Mouse (Mus musculus): ENCODE measurements around the gene Gpc3. TPM values are rescaled to one million over a fixed set of nuclear protein-coding genes. Genes with fewer than 3 reads are reported as not detected.
"Not testable (repeated sequence)": the region's sequence is repeated elsewhere in the genome, so short reads cannot be mapped to it uniquely, and the experiment has no call there.

Gene Gpc3
- polyA plus RNA-seq, 1 experiment from 2014 or later, result 245 TPM

DNA sequence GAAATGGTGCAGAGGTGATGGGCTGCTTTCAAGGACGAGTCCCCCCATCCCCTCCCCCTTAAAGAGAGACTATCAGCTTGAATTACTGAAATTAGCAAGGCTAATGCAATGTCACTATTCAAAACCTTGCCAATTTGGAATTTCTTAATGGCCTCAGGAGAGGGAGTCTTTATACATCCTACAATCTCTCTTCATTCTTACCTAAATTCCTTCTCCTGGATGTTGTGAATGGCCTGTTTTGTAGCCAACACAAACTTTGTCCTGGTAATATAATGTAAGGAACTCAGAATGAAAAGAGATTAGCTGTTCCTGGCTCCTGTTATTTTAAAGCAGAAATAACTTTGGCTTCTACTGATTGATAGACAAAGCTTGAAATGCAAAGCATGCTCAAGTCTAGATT, 325.0 kb downstream of the Gpc3 start:
- no peaks in the 10 kb centered on the region for H3K36me3 ChIP-seq
- no peak for DNase-seq (ENCODE audit: low spot score)
- 48% methylated on average over 1 of the region's 1 CpGs for WGBS
- H3K9me3 ChIP-seq (replicated peaks), result no peaks in the 10 kb centered on the region
- no peak overlapping the region for H3K4me3 ChIP-seq
- peaks cover 51% of the 10 kb centered on the region for H3K27me3 ChIP-seq (ENCODE audit: low read depth, poor library complexity, severe bottlenecking)
- no peak overlapping the region for H3K27ac ChIP-seq (replicated peaks)
- H3K4me1 ChIP-seq, result peaks cover 5% of the 10 kb centered on the region; the same call in 1 of the 2 replicates

DNA sequence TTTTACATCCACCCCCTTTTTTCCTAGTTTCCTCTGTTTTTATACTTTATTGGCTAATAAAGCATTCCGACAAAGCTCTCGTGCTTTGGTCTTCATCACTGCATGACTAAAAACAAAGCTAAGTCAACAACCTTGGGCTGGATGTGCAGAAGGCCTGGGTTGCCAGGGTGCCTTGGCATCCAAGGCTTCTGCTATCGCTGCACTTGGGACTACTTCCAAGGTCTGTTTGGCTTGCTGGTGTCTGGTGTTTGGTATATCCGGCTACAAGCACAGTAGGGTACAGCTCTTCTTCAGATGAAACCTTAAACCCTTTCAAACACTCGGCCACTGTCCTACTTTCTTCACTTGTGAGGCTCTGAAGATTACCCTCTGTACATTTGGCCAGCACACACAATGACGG, 325.8 kb downstream of the Gpc3 start:
- peaks cover 5% of the 10 kb centered on the region; the same call in 1 of the 2 replicates for H3K4me1 ChIP-seq
- WGBS, result 80% methylated on average over 6 of the region's 6 CpGs

DNA sequence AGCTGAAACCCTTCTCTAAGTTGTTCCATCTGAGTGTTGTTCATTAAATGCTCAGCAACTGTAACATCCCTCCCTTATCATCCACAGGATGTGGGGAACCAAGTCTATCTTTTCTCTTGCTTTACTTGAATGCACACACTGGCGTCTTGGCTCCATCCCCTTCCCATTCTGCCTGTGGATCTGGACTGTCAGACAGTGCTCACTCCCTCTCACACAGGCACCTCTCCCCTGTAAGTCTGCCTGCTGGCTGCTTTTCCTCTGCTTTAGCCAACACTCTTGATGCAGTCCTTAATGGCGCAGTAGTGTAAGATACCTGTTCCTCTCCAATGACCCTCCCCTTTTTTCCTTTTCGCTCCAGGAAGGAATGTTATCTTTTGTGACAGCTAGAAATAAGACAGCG, 331.7 kb downstream of the Gpc3 start:
- 77% methylated on average over 4 of the region's 4 CpGs for WGBS
- H3K27ac ChIP-seq (replicated peaks), result no peak overlapping the region
- peaks cover 35% of the 10 kb centered on the region for H3K27me3 ChIP-seq (ENCODE audit: low read depth, poor library complexity, severe bottlenecking)

More for the DNA sequence above, 325.8 kb downstream of the Gpc3 start:
- H3K27ac ChIP-seq (replicated peaks), result no peak overlapping the region
- peaks cover 58% of the 10 kb centered on the region for H3K27me3 ChIP-seq (ENCODE audit: low read depth, poor library complexity, severe bottlenecking)
- H3K9me3 ChIP-seq (replicated peaks), result no peaks in the 10 kb centered on the region
- no peak for DNase-seq (ENCODE audit: low spot score)
- no peak overlapping the region for H3K4me3 ChIP-seq
- no peaks in the 10 kb centered on the region for H3K36me3 ChIP-seq

DNA sequence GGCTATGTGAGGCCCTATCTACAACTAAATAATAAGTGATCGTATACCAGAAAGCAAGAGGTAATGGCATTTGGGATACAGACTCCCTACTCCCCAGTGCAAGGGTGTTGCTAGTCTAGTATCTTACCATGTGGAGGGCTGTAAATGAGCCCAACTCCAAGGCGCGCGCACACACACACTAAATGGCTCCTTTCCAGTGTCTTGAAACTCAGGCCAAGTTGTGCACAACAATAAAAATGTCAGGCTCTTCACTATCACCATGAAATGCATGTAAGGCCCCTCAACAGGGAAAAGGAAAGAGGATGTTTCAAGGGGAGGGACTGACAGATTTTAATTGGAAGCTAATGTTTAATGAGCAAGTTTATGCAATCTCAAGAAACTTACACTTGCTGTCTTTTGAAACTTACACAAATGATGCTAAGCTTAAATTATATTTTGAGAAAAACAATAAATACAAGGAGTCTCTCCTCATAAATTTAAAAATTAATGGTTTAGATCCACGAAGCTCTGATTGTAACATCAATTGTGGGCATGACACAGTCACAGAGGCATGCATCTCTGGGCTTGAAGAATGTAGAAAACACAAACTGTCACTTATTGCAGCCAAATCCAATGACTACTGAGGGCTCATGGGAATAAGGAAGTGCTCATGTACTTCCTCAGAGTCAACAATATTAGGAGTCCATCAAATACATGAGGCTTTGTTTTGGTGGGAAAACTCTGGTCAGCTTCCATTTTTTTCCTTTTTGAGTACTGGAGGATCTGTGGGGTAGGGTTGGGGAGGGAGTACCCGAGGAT, 332.4 kb downstream of the Gpc3 start:
- Histone ChIP-seq H3K36me3 (no peaks in the 10 kb centered on the region), H3K4me3 (no peak overlapping the region), H3K4me1 (peaks cover 14% of the 10 kb centered on the region), H3K27ac (replicated peaks) (no peak overlapping the region), H3K9me3 (replicated peaks) (no peaks in the 10 kb centered on the region), H3K27me3 (ENCODE audit: low read depth, poor library complexity, severe bottlenecking) (peaks cover 27% of the 10 kb centered on the region)
- no peak for DNase-seq (ENCODE audit: low spot score)
- WGBS, result 89% methylated on average over 6 of the region's 6 CpGs

More for the DNA sequence above, 331.7 kb downstream of the Gpc3 start:
- Histone ChIP-seq H3K36me3 (no peaks in the 10 kb centered on the region), H3K9me3 (replicated peaks) (no peaks in the 10 kb centered on the region), H3K4me3 (no peak overlapping the region), H3K4me1 (peaks cover 14% of the 10 kb centered on the region)
- DNase-seq (ENCODE audit: low spot score), result no peak

DNA sequence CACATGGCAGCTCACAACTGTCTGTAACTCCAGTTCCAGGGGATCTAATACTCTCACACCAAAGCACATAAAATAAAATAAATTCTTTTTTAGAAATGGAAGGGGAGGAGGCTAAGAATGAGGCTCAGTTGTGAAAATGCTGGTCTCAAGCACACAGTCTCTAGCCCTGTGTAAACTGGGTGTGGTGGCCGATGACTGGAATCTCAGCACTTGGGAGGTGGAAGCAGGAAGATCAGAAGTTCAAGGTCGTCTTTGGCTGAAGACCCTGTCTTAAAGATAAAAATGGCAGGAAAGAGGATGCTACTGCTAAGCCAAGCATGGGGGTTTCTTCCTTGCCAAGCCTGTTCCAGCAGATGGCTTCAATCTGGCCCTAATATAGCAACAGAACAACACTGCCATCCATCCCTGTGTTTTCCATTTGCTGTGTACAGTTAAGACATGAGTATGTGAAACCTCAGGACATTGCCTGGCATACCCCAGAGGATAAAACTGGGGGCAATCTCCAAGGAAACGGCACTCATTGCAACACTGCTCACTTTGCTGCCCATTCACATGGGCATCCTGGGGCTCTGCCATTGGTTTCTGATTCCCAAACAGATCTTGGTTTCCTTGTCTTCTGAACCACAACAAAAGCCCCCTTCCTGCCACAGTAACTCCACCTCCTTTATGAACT, 334.9 kb downstream of the Gpc3 start:
- 79% methylated on average over 3 of the region's 3 CpGs for WGBS
- DNase-seq (ENCODE audit: low spot score), result no peak
- no peak overlapping the region for H3K27ac ChIP-seq (replicated peaks)
- H3K27me3 ChIP-seq (ENCODE audit: low read depth, poor library complexity, severe bottlenecking), result peaks cover 24% of the 10 kb centered on the region
- no peaks in the 10 kb centered on the region for H3K36me3 ChIP-seq
- no peak overlapping the region for H3K4me3 ChIP-seq
- no peaks in the 10 kb centered on the region for H3K9me3 ChIP-seq (replicated peaks)
- peaks cover 14% of the 10 kb centered on the region for H3K4me1 ChIP-seq

DNA sequence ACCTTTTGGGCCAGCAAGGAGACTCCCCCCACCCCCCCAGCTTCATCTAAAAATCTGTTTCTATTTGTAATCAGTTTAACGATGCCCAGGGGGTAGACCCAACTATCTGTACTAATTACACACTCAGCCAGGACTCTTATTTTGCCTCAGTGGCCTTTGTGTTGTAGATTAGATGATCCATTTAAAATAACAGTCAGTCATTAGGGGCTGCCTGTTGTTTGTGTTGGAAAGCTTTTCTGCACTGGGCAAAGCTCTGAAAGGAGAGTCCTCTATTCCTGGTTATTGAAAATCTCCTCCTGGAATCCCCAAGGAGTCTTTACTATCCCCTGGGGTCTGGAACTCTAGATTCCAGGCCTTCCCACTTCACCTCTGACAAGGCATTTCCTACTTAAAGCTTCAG, 336.2 kb downstream of the Gpc3 start:
- Histone ChIP-seq H3K4me1 (peaks cover 14% of the 10 kb centered on the region), H3K4me3 (no peak overlapping the region), H3K27ac (replicated peaks) (no peak overlapping the region), H3K27me3 (ENCODE audit: low read depth, poor library complexity, severe bottlenecking) (peaks cover 23% of the 10 kb centered on the region), H3K9me3 (replicated peaks) (no peaks in the 10 kb centered on the region), H3K36me3 (no peaks in the 10 kb centered on the region)
- 29% methylated on average over 1 of the region's 1 CpGs for WGBS
- DNase-seq (ENCODE audit: low spot score), result no peak

DNA sequence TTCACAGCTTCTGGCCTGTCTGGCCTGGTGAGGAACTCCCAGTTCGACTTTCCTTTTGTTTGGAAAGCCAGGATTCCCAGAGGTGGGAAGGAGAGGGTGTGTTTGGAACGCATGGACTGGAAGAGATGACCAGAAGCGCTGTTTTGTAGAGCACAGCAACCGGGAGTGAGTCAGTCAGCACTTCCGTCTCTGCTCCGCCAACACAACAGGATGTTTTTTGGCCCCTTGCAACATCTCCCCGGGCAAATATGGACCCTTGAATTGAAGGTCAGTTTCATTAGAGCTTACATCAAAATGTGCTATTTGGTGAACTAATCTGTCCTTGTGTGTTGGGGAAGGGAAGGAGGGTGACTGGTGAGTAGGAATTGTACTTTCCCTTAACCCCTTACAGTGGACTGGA, 340.7 kb downstream of the Gpc3 start:
- DNase-seq (ENCODE audit: low spot score), result no peak
- Histone ChIP-seq H3K4me1 (peaks cover 4% of the 10 kb centered on the region; the same call in 1 of the 2 replicates), H3K36me3 (no peaks in the 10 kb centered on the region), H3K27ac (replicated peaks) (no peak overlapping the region), H3K27me3 (ENCODE audit: low read depth, poor library complexity, severe bottlenecking) (peaks cover 23% of the 10 kb centered on the region), H3K4me3 (no peak overlapping the region), H3K9me3 (replicated peaks) (no peaks in the 10 kb centered on the region)
- 79% methylated on average over 7 of the region's 7 CpGs for WGBS

DNA sequence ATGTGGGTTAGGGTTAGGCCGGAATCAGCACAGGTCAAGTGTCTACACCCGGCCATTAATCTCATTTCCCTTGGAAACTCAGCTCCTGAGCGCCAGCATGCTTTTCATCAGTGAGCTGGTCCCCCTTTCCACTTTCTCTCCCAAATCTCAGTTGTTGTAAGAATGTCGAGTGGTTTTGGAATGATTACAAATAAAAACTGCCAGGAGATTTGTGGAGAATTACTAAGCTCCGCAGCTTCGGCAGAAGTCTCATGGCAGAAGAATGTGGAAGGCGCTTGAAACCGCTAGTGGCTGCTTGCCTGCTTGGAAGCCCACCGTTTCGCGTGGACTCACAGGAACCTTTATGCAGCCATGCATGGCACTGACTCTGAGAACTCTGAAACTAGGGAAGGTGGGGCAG, 351.8 kb downstream of the Gpc3 start:
- 92% methylated on average over 11 of the region's 11 CpGs for WGBS
- Histone ChIP-seq H3K4me1 (no peaks in the 10 kb centered on the region), H3K27ac (replicated peaks) (no peak overlapping the region), H3K4me3 (no peak overlapping the region), H3K27me3 (ENCODE audit: low read depth, poor library complexity, severe bottlenecking) (peaks cover 29% of the 10 kb centered on the region), H3K9me3 (replicated peaks) (no peaks in the 10 kb centered on the region), H3K36me3 (no peaks in the 10 kb centered on the region)
- no peak for DNase-seq (ENCODE audit: low spot score)

DNA sequence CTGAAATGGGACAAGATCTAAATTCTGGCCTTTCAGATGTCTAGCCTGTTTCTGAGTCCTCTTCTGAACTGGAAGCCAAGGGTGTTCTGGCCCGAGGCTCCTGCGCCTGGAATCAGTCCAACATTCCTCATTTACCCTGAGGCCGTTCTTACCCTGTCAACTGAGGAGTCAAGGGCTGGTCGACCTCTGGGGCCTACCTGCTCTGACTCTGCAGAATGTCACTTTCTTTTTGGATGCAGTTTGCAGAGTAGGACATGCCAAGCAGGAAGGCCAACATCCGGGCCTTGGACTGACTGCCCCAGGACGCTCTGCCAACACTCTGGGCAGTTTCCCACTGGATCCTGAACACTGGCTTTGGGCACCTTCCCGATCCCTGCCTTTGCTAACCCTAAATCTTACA, 352.2 kb downstream of the Gpc3 start:
- Histone ChIP-seq H3K4me3 (no peak overlapping the region), H3K27me3 (ENCODE audit: low read depth, poor library complexity, severe bottlenecking) (peaks cover 28% of the 10 kb centered on the region), H3K9me3 (replicated peaks) (no peaks in the 10 kb centered on the region), H3K27ac (replicated peaks) (no peak overlapping the region), H3K4me1 (no peaks in the 10 kb centered on the region), H3K36me3 (no peaks in the 10 kb centered on the region)
- DNase-seq (ENCODE audit: low spot score), result no peak
- 88% methylated on average over 7 of the region's 7 CpGs for whole genome bisulfite sequencing

DNA sequence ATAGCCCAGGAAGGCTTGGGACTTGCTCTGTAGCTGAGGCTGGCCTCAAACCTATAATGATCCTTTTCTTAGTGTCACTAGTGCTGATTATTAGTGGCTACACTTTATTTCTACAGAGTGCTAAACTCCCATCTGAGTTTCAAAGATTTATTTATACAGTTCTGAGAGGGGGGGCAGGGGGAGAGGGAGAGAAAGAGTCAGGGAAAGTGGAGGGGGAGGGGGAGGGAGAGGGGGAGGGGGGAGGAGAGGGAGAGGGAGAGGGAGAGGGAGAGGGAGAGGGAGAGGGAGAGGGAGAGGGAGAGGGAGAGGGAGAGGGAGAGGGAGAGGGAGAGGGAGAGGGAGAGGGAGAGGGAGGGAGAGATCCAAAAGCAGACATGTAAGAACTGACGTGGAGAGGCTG, 354.0 kb downstream of the Gpc3 start:
- H3K27ac ChIP-seq (replicated peaks); H3K9me3 ChIP-seq (replicated peaks); H3K4me3 ChIP-seq; H3K36me3 ChIP-seq; H3K4me1 ChIP-seq; DNase-seq (ENCODE audit: low spot score): not testable (repeated sequence)
- H3K27me3 ChIP-seq (ENCODE audit: low read depth, poor library complexity, severe bottlenecking), result peaks cover 16% of the 10 kb centered on the region
- 67% methylated on average over 1 of the region's 1 CpGs for WGBS

DNA sequence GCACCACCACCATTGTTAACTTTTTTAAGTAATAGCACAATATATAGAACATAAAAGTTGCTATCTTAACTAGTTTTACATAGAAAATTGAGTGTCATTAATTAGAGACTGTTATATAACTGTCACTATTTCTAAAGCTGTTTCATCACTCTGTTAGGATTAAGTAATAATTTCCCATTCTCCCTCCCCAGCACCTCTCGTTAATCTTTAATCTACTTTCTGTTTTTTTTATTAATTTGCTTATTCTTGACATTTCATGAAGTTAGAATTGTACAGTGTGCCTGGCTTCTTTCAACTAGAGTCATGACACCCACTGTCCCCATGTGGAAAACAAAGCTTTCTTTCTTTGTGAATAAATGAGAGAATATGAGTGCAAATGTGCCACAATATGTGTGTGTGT, 359.2 kb downstream of the Gpc3 start:
- Histone ChIP-seq H3K9me3 (replicated peaks) (no peaks in the 10 kb centered on the region), H3K4me1 (no peaks in the 10 kb centered on the region), H3K27ac (replicated peaks) (no peak overlapping the region), H3K27me3 (ENCODE audit: low read depth, poor library complexity, severe bottlenecking) (peaks cover 16% of the 10 kb centered on the region), H3K4me3 (no peak overlapping the region), H3K36me3 (no peaks in the 10 kb centered on the region)
- DNase-seq (ENCODE audit: low spot score), result no peak
- WGBS, result 89% methylated on average over 1 of the region's 1 CpGs

DNA sequence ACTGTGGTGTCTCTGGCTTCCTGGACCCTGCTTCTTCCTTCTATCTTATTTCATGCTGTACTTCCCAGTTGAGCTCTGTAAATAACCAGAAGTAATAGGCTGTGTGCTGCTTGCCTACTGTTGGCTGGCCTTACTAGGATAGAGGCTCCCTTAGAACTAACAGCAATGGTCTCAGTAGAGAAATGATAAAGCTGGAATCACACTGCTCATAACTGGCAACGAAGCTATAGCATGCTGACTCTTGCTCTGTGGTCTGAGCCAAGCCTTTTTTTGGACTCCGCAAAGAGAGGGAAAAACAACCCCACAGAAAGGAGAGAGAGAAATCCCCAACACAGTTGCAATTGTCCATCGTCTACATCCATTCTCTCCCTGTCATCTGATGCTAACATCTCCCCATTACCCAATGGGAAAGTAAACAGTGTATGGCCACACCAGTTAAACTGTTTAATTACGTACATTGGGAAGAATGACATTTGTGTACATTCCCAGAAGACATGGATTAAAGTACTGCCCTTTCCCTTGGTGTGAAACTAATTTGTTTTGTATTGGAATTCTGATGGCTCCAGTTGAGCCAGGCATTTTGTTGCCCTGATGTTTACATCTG, 368.0 kb downstream of the Gpc3 start:
- H3K27ac ChIP-seq (replicated peaks), result no peak overlapping the region
- no peaks in the 10 kb centered on the region for H3K4me1 ChIP-seq
- H3K9me3 ChIP-seq (replicated peaks), result no peaks in the 10 kb centered on the region
- no peak overlapping the region for H3K4me3 ChIP-seq
- WGBS, result 87% methylated on average over 4 of the region's 4 CpGs
- peaks cover 6% of the 10 kb centered on the region; the same call in 1 of the 2 replicates for H3K27me3 ChIP-seq (ENCODE audit: low read depth, poor library complexity, severe bottlenecking)
- no peak for DNase-seq (ENCODE audit: low spot score)
- no peaks in the 10 kb centered on the region for H3K36me3 ChIP-seq

DNA sequence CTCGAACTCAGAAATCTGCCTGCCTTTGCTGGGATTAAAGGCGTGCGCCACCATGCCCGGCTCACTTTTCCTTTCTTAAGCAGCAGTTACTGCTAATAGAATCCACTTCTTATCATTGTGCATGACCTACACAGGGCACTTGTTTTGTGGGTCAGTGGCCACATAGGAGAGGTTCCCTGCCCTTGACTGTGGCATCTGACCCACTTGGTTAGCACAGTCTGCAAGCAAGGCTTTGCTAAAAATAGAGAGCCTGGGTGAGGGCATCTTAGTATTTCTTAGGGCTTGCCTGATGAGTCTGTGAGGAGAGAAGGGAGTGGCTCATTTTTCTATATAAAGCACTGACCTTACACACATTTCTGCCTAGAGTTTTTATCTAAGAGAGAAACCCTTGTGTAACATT, 376.3 kb downstream of the Gpc3 start:
- DNase-seq (ENCODE audit: low spot score), result no peak
- H3K27me3 ChIP-seq (ENCODE audit: low read depth, poor library complexity, severe bottlenecking), result peaks cover 11% of the 10 kb centered on the region
- WGBS, result 91% methylated on average over 4 of the region's 4 CpGs
- no peak overlapping the region for H3K27ac ChIP-seq (replicated peaks)
- no peaks in the 10 kb centered on the region for H3K9me3 ChIP-seq (replicated peaks)
- no peaks in the 10 kb centered on the region for H3K36me3 ChIP-seq
- no peak overlapping the region for H3K4me3 ChIP-seq
- H3K4me1 ChIP-seq, result no peaks in the 10 kb centered on the region

All from midbrain, embryonic 10.5 days (tissue).